Mouse (Mus musculus) E14TG2a.4 (cell line): Measurements from ENCODE around the gene Ltbp3.

Experiments used
- CTCF ChIP-seq: conservative IDR thresholded peaks from 2 replicates; pipeline ENCODE4 v1.5.1; 2014; ENCODE audit warnings: low read length
- NANOG ChIP-seq: IDR thresholded peaks from 2 replicates; pipeline ENCODE4 v1.6.1; 2014; ENCODE audit warnings: borderline replicate concordance, low read length, mixed read lengths
- POU5F1 ChIP-seq: IDR thresholded peaks from 2 replicates; pipeline ENCODE4 v1.6.1; 2014; ENCODE audit warnings: low read length, borderline replicate concordance

GRCm38 (mm10) chr19:5746907-5747363, 6.2 kb downstream of the Ltbp3 start:
- TF ChIP-seq CTCF: no peak
- TF ChIP-seq POU5F1: no peak
- no peak for TF ChIP-seq NANOG
